Mouse (Mus musculus): ENCODE results near the gene Spats2l.
A peak's percentile ranks its signal among the peaks of the same experiment; 100 is the strongest.

Gene Spats2l

GRCm38 (mm10) chr1:57971588-57971987 lies 197.6 kb downstream of the Spats2l start:
- no peak for DNase-seq (ENCODE audit: low spot score)

GRCm38 (mm10) chr1:57976860-57977259 lies 202.9 kb downstream of the Spats2l start:
- DNase-seq (ENCODE audit: low spot score), result no peak

- peak; percentile 2 for DNase-seq (ENCODE audit: low spot score)
Measured at GRCm38 (mm10) chr1:57989052-57989600, 215.2 kb downstream of the Spats2l start.

GRCm38 (mm10) chr1:57991277-57991676 lies 217.3 kb downstream of the Spats2l start:
- no peak for DNase-seq (ENCODE audit: low spot score)

GRCm38 (mm10) chr1:57995432-57996132 lies 221.6 kb downstream of the Spats2l start, which contains the start of gene Sgo2a:
Gene Sgo2a (plus strand): TSS chr1:57995971.
- DNase-seq (ENCODE audit: low spot score), result peak; percentile 86

GRCm38 (mm10) chr1:57996133-57996615 lies 222.2 kb downstream of the Spats2l start:
- no peak for DNase-seq (ENCODE audit: low spot score)

Data from ovary, adult 18-20 months (tissue).